Mouse (Mus musculus): ENCODE data around the gene Art2b. TPM values are rescaled to one million over a fixed set of nuclear protein-coding genes. Genes with fewer than 3 reads are reported as not detected.
"Not testable (repeated sequence)": the region's sequence is repeated elsewhere in the genome, so short reads cannot be mapped to it uniquely, and the experiment has no call there.

Art2b gene
- polyA plus RNA-seq, 1 experiment: 4.1 TPM

DNA sequence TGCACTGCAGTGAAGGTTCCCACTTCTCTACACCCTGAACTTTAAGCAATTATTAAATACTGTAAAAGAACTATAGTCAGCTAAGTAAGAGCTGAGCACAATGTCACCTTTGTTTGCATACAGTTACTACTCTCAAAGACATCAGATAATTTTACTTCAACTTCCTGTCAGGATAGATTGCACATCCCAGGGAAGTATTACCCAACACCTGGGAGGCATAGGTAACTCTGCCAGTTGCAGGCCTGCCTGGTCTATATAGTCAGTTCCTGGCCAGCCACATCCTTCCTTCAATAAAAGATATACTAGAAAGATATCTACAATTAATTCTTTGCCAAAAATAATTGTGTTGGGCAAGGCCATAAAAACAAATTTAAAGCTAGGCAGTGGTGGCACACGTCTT lies 28.0 kb downstream of the Art2b start:
- H3K4me3 ChIP-seq (ENCODE audit: low read depth, low read length): no peak overlapping the region
- no peaks in the 10 kb centered on the region for H3K4me1 ChIP-seq (ENCODE audit: control insufficient read depth, insufficient read depth, insufficient read length, low read length)
- 30% methylated on average over 1 of the region's 1 CpGs for WGBS
- no peaks in the 10 kb centered on the region for H3K36me3 ChIP-seq (ENCODE audit: control insufficient read depth, insufficient read depth, low read length)
- H3K27ac ChIP-seq (ENCODE audit: insufficient read depth, low read depth, low read length): no peak overlapping the region
- TF ChIP-seq POLR2A (IDR thresholded peaks at IDR 0.05; ENCODE audit: low read depth, low read length): no peak
- TF ChIP-seq CTCF (IDR thresholded peaks at IDR 0.05; ENCODE audit: extremely low read depth, insufficient read length, insufficient replicate concordance, low read depth, low read length): no peak
- H3K27me3 ChIP-seq (ENCODE audit: control insufficient read depth, insufficient read depth, low read length): no peaks in the 10 kb centered on the region

DNA sequence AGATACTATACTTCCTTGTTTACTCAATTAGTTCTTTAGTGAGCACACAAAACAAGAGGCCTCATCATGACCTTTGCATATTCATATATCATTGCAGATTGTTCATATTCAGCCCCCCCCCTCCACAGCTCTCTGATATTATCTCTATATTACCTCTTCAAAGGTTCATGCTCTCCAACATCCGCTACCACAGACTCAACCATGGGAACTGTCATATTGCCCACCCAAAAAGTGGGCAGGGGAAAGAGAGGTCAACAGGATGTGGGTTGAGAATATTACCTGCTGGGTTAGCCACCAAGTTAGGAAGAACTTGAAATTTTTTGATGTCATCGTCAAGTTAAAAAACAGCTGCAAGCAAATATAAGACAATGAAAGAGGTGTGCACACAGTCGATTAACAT lies 29.9 kb downstream of the Art2b start:
- not testable (repeated sequence) for H3K4me3 ChIP-seq (ENCODE audit: low read depth, low read length); H3K4me1 ChIP-seq (ENCODE audit: control insufficient read depth, insufficient read depth, insufficient read length, low read length); H3K36me3 ChIP-seq (ENCODE audit: control insufficient read depth, insufficient read depth, low read length); H3K27me3 ChIP-seq (ENCODE audit: control insufficient read depth, insufficient read depth, low read length); H3K27ac ChIP-seq (ENCODE audit: insufficient read depth, low read depth, low read length)
- 91% methylated on average over 3 of the region's 3 CpGs for WGBS

DNA sequence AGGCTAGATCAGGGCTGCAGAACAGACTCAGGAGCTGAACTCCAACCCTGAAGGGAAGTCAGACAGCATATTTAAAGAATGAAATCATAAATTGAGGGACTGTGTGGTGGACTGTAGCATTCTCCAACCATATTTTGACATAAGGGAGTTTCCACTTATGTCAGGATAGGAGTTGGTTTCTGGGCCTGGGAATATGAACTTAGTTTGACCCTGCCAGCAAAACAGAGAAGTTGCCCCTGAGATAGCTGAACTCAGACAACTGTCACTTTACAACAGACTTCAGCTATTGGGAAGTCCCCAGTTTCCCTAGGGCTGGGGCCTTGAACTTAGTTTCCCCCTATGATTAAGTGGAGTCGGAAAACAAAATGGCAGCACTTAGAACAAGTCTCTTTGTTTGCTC lies 33.9 kb downstream of the Art2b start:
- Histone ChIP-seq H3K4me3 (ENCODE audit: low read depth, low read length) (no peak overlapping the region), H3K36me3 (ENCODE audit: control insufficient read depth, insufficient read depth, low read length) (no peaks in the 10 kb centered on the region), H3K27me3 (ENCODE audit: control insufficient read depth, insufficient read depth, low read length) (no peaks in the 10 kb centered on the region), H3K27ac (ENCODE audit: insufficient read depth, low read depth, low read length) (peak overlapping the region; percentile 54), H3K4me1 (ENCODE audit: control insufficient read depth, insufficient read depth, insufficient read length, low read length) (no peaks in the 10 kb centered on the region)
- no peak for TF ChIP-seq POLR2A (IDR thresholded peaks at IDR 0.05; ENCODE audit: low read depth, low read length)
- no peak for TF ChIP-seq CTCF (IDR thresholded peaks at IDR 0.05; ENCODE audit: extremely low read depth, insufficient read length, insufficient replicate concordance, low read depth, low read length)
- 92% methylated on average over 1 of the region's 1 CpGs for WGBS

DNA sequence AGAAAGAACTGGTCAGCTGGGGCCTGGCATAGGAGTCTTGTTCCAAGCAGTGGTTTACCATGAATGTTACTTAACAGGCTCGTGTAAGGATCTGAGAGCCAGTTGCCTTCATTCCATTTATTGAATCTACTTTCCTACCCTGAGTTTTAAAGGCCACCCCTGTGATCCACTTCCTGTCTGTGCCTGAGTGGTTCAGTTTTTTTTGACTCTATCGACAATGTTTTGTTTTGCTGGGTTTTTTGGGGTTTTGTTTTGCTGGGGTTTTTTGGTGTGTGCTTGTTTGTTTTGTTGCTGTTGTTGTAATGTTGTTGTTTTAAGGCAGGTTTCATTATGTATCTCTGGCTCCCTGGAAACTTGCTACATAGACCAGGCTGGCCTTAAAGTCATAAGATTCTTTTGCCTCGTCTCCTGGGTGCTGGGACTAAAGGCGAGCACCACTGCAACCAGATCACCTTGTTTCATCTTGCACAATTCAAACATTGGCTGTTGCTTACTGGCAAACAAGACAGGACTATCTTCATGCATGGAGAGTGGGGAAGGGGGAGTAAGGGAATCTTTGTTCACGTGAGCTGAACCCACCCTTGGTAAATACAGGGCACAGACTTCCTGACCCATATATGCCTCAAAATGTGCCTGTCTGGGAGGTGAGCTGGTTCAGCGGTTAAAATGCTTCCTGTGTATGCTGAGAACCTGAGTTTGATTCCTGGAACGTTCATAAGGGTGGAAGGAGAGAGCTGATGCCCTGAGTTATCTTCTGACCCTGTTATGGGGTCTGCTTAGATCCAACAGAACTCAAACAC lies 34.5 kb downstream of the Art2b start:
- Histone ChIP-seq H3K4me1 (ENCODE audit: control insufficient read depth, insufficient read depth, insufficient read length, low read length) (no peaks in the 10 kb centered on the region), H3K27ac (ENCODE audit: insufficient read depth, low read depth, low read length) (peak overlapping the region; percentile 54), H3K4me3 (ENCODE audit: low read depth, low read length) (no peak overlapping the region), H3K36me3 (ENCODE audit: control insufficient read depth, insufficient read depth, low read length) (no peaks in the 10 kb centered on the region), H3K27me3 (ENCODE audit: control insufficient read depth, insufficient read depth, low read length) (no peaks in the 10 kb centered on the region)
- no peak for TF ChIP-seq POLR2A (IDR thresholded peaks at IDR 0.05; ENCODE audit: low read depth, low read length)
- no peak for TF ChIP-seq CTCF (IDR thresholded peaks at IDR 0.05; ENCODE audit: extremely low read depth, insufficient read length, insufficient replicate concordance, low read depth, low read length)
- WGBS: 50% methylated on average over 7 of the region's 7 CpGs

DNA sequence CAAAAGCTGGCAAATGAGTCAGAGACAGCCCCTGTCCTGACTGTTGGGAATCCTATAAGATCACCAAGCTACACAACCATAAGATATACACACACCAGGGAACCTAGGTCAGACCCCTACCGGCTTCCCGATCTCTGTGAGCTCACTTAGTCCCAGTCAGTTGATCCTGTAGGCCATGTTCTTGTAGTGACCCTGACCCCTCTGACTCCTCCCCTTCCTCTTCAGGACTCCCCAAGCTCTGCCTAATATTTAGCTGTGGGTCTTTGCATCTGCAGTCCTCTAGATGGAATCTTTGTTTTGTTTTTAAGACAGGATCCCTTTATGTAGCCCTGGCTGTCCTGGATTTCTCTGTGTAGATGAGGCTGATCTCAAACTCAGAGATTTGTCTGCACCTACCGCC lies 36.1 kb downstream of the Art2b start:
- H3K4me1 ChIP-seq (ENCODE audit: control insufficient read depth, insufficient read depth, insufficient read length, low read length): no peaks in the 10 kb centered on the region
- 81% methylated on average over 3 of the region's 3 CpGs for WGBS
- H3K27me3 ChIP-seq (ENCODE audit: control insufficient read depth, insufficient read depth, low read length): no peaks in the 10 kb centered on the region
- H3K4me3 ChIP-seq (ENCODE audit: low read depth, low read length): no peak overlapping the region
- TF ChIP-seq CTCF (IDR thresholded peaks at IDR 0.05; ENCODE audit: extremely low read depth, insufficient read length, insufficient replicate concordance, low read depth, low read length) (no peak), POLR2A (IDR thresholded peaks at IDR 0.05; ENCODE audit: low read depth, low read length) (no peak)
- H3K27ac ChIP-seq (ENCODE audit: insufficient read depth, low read depth, low read length): peak overlapping the region; percentile 37; the same call in 1 of the 2 replicates
- H3K36me3 ChIP-seq (ENCODE audit: control insufficient read depth, insufficient read depth, low read length): no peaks in the 10 kb centered on the region

DNA sequence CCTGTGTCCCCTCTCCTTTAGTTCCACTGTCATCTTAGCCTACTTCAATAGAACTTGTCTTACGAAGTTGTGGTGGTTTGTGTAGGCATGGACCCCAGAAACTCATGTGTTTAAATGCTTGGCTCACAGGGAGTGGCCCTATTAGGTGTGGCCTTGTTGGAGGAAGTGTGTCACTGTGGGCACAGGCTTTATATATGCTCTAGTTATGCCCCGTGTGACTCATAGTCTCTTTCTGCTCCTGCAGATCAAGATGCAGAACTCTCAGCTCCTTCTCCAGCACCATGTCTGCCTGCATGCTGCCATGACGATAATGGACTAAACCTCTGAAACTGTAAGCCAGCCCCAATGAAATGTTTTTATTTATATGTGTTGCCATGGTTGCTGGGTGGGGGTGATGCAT lies 37.7 kb downstream of the Art2b start:
- Histone ChIP-seq H3K4me3 (ENCODE audit: low read depth, low read length) (no peak overlapping the region), H3K27ac (ENCODE audit: insufficient read depth, low read depth, low read length) (no peak overlapping the region), H3K4me1 (ENCODE audit: control insufficient read depth, insufficient read depth, insufficient read length, low read length) (no peaks in the 10 kb centered on the region), H3K27me3 (ENCODE audit: control insufficient read depth, insufficient read depth, low read length) (no peaks in the 10 kb centered on the region), H3K36me3 (ENCODE audit: control insufficient read depth, insufficient read depth, low read length) (no peaks in the 10 kb centered on the region)
- TF ChIP-seq POLR2A (IDR thresholded peaks at IDR 0.05; ENCODE audit: low read depth, low read length) (no peak), CTCF (IDR thresholded peaks at IDR 0.05; ENCODE audit: extremely low read depth, insufficient read length, insufficient replicate concordance, low read depth, low read length) (no peak)
- WGBS: 56% methylated on average over 3 of the region's 3 CpGs

DNA sequence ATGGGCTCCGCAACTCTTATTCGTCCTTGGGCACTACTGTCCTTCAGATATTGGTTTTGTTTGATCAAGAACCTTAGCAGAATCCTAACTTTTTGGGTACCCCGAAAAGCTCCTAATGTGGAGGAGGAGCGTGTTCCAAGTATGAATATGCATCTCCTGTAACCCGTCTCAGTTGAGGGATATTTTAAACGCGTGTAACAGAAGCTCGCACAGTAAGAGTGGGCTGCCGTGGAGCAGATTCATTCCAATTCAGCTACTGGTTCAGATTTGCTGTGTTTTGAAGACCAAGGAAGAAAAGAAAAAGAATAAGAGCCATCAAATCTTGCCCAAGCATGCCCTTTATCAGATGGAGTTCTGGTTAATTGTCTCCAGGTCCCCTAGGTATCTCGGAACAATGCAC lies 43.7 kb downstream of the Art2b start:
- Histone ChIP-seq H3K4me1 (ENCODE audit: control insufficient read depth, insufficient read depth, insufficient read length, low read length) (peaks cover 2% of the 10 kb centered on the region; the same call in 1 of the 2 replicates), H3K36me3 (ENCODE audit: control insufficient read depth, insufficient read depth, low read length) (no peaks in the 10 kb centered on the region), H3K27me3 (ENCODE audit: control insufficient read depth, insufficient read depth, low read length) (no peaks in the 10 kb centered on the region), H3K27ac (ENCODE audit: insufficient read depth, low read depth, low read length) (no peak overlapping the region), H3K4me3 (ENCODE audit: low read depth, low read length) (no peak overlapping the region)
- 90% methylated on average over 10 of the region's 10 CpGs for WGBS
- TF ChIP-seq POLR2A (IDR thresholded peaks at IDR 0.05; ENCODE audit: low read depth, low read length) (no peak), CTCF (IDR thresholded peaks at IDR 0.05; ENCODE audit: extremely low read depth, insufficient read length, insufficient replicate concordance, low read depth, low read length) (no peak)
